In genomic region chr7:49515012-49515411, GRCm38 (mm10) we compare ENCODE assay signal across 22 mouse cellular contexts.
DNase-seq lines count a peak whose midpoint lies in the region; ATAC-seq and TF ChIP-seq lines count a peak whose summit lies in the region.
"Had no signal": no experiment of that assay in that cellular context is flagged by ENCODE, and none has a peak within 500 bp of the region (broad histone marks: within the 10 kb centered on the region; RNA-seq: fewer than 3 reads in every experiment).

No protein-coding gene starts in this region.

- no peak for ATAC-seq in lung, embryonic 16.5 days (ENCODE audit: low read depth)
- no peak for ATAC-seq in kidney, postnatal 0 days (replicated peaks; ENCODE audit: low FRiP score, low read depth)
- ATAC-seq: activated CD4-positive, CD25-positive, alpha-beta regulatory T cell, adult 4 months; hindbrain, embryonic 16.5 days had no signal

- no peak overlapping the region for H3K4me3 ChIP-seq in lung, embryonic 16.5 days (ENCODE audit: low read length)
- H3K4me3 ChIP-seq in kidney, postnatal 0 days (replicated peaks; ENCODE audit: low read depth, low read length): no peak overlapping the region
- H3K4me3 ChIP-seq: forebrain, embryonic 10.5 days; gastrocnemius, adult 2 months; heart, embryonic 12.5 days; limb, embryonic 15.5 days; liver, embryonic 15.5 days; neural tube, embryonic 13.5 days had no signal

- H3K27me3 ChIP-seq in lung, embryonic 16.5 days (ENCODE audit: control insufficient read depth, insufficient read depth, low read depth, low read length): no peaks in the 10 kb centered on the region
- no peaks in the 10 kb centered on the region for H3K27me3 ChIP-seq in kidney, postnatal 0 days (ENCODE audit: insufficient read depth, low read length)
- H3K27me3 ChIP-seq: heart, embryonic 12.5 days; limb, embryonic 15.5 days; liver, embryonic 15.5 days; neural tube, embryonic 13.5 days had no signal

- H3K36me3 ChIP-seq in lung, embryonic 16.5 days (ENCODE audit: control insufficient read depth, insufficient read depth, low read length): no peaks in the 10 kb centered on the region
- no peaks in the 10 kb centered on the region for H3K36me3 ChIP-seq in kidney, postnatal 0 days (ENCODE audit: insufficient read depth, low read length)
- H3K36me3 ChIP-seq: forebrain, embryonic 10.5 days; limb, embryonic 15.5 days; liver, embryonic 15.5 days; neural tube, embryonic 13.5 days had no signal

- no peak overlapping the region for H3K4me2 ChIP-seq in lung, embryonic 16.5 days (ENCODE audit: low read depth, low read length)
- no peak overlapping the region for H3K4me2 ChIP-seq in kidney, postnatal 0 days (ENCODE audit: low read length)
- H3K4me2 ChIP-seq: heart, embryonic 12.5 days; limb, embryonic 15.5 days; liver, embryonic 15.5 days; midbrain, embryonic 11.5 days; neural tube, embryonic 13.5 days had no signal

- 0 out of 2 replicates have a peak overlapping the region, but pooled peaks have one; percentile 12 for H3K27ac ChIP-seq in lung, embryonic 16.5 days (ENCODE audit: low read length)
- H3K27ac ChIP-seq in kidney, postnatal 0 days: peak overlapping the region; percentile 66; the same call in 1 of the 2 replicates
- H3K27ac ChIP-seq: forebrain, embryonic 10.5 days; gastrocnemius, adult 2 months; limb, embryonic 15.5 days; liver, embryonic 15.5 days; neural tube, embryonic 13.5 days had no signal

- DNase-seq in lung, postnatal 10 days: no peak
- peak; percentile 65 for DNase-seq in kidney, adult 18-20 months
- peak; percentile 55 for DNase-seq in kidney, postnatal 0 days (ENCODE audit: low spot score)
- DNase-seq in urinary bladder, adult 18-20 months (ENCODE audit: low spot score in 2 of 2): no peak
- DNase-seq in spleen, postnatal 4 days (ENCODE audit: low spot score in 2 of 2): no peak
- no peak for DNase-seq in gastrocnemius, postnatal 14 days
- DNase-seq: adrenal gland, postnatal 10 days; cerebellum, adult 9-11 months; embryo, embryonic 11 days; gastrocnemius, adult 2 months; heart, postnatal 4 days; lung, postnatal 4 days; right cerebral cortex, adult 18-20 months had no signal

- TF ChIP-seq CTCF in kidney, postnatal 0 days (IDR thresholded peaks at IDR 0.05; ENCODE audit: low read depth): peak; percentile 24; the same call in 1 of the 2 replicates

- WGBS in lung, embryonic 16.5 days: 63% methylated on average over 2 of the region's 2 CpGs
- 35% methylated on average over 2 of the region's 2 CpGs for WGBS in kidney, postnatal 0 days

- intact Hi-C loops in gastrocnemius, postnatal 14 days (cut with DNase I; ENCODE audit: low total_unique reads): loop anchor here (5.0 kb wide), 1 partner anchor 37 kb away; no protein-coding TSS in a partner anchor

- no peaks in the 10 kb centered on the region for H3K9me3 ChIP-seq in lung, embryonic 16.5 days (ENCODE audit: control insufficient read depth, low read length)
- no peaks in the 10 kb centered on the region for H3K9me3 ChIP-seq in kidney, postnatal 0 days (replicated peaks; ENCODE audit: low read length)
- H3K9me3 ChIP-seq: forebrain, embryonic 10.5 days; heart, embryonic 12.5 days; limb, embryonic 15.5 days; liver, embryonic 15.5 days; neural tube, embryonic 13.5 days had no signal

- peaks cover 9% of the 10 kb centered on the region for H3K4me1 ChIP-seq in lung, embryonic 16.5 days (replicated peaks; ENCODE audit: control insufficient read depth, insufficient read depth, low read length)
- peaks cover 39% of the 10 kb centered on the region; the same call in 1 of the 2 replicates for H3K4me1 ChIP-seq in kidney, postnatal 0 days (replicated peaks; ENCODE audit: insufficient read depth, low read length)
- H3K4me1 ChIP-seq: liver, embryonic 15.5 days had no signal

- no peak overlapping the region for H3K9ac ChIP-seq in lung, embryonic 16.5 days (ENCODE audit: low read length)
- H3K9ac ChIP-seq in kidney, postnatal 0 days (ENCODE audit: low read depth, low read length): no peak overlapping the region
- H3K9ac ChIP-seq: heart, embryonic 12.5 days; limb, embryonic 15.5 days; liver, embryonic 15.5 days; neural tube, embryonic 13.5 days had no signal

Comparison
In these comparisons a context has a peak if more than half of its experiments do, and no peak if none do; other contexts are left out.
1. DNase-seq: peak in kidney, adult 18-20 months (single experiment) and kidney, postnatal 0 days (single experiment); none in lung, postnatal 10 days (single experiment), urinary bladder, adult 18-20 months (0 of 2), spleen, postnatal 4 days (0 of 2) and gastrocnemius, postnatal 14 days (single experiment).